Mouse (Mus musculus): ENCODE data around the gene Mpzl3.

Mpzl3 gene

DNA sequence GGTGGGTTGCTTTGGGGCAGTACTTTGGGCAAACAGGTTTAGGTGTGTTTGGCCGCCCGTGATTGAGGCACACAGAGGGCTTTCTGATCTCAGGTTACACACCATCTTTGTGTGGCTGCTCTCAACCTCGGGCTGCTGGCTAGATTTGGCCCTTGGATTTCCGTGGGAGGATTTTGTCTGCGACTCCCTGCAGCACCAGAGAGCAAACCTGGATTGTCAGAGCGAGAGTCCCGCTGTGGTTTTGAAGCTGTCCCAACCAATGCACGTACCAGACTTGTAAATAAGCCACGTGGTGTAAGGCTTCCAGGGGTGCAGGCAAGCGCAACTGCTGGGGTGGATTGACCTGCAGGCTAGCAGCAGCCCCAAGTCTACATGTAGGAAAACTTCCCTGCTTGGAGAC is 12.0 kb upstream of the Mpzl3 start:
- no peak for DNase-seq (ENCODE audit: low spot score)

DNA sequence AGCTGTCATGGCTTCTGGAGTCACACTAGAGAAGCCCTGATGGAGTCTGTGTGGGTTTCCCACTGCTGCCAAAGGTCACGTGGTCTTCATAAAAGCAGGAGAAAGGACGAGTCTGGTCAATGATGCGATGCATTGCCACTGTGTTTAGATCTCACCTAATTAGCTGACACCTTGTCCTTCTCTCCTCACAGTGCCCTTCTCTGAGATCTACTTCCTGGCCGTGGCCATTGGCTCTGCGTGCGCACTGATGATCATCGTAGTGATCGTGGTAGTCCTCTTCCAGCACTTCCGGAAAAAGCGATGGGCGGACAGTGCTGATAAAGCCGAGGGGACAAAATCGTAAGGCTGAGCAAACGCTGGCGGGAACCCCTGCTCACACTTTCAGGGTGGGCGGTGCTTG is 8.0 kb upstream of the Mpzl3 start:
- no peak for DNase-seq (ENCODE audit: low spot score)

DNA sequence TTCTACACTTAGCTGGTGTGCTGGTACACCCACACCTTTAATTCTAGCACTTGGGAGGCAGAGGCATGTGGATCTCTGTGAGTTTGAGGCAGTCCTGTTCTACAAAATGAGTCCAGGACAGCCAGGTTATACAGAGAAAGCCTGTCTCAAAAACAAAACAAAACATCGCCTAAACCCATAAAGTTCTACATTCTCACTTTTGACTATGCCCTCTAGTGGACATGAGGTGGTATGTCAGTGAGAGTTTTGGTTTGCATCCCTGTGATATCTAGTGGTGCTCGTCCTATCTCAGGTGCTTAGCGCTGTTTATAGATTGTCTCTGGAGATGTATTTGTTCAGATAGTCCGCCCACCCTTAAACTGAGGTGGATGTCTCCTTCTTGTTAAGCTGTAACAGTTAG is 6.5 kb upstream of the Mpzl3 start:
- DNase-seq (ENCODE audit: low spot score), result no peak

DNA sequence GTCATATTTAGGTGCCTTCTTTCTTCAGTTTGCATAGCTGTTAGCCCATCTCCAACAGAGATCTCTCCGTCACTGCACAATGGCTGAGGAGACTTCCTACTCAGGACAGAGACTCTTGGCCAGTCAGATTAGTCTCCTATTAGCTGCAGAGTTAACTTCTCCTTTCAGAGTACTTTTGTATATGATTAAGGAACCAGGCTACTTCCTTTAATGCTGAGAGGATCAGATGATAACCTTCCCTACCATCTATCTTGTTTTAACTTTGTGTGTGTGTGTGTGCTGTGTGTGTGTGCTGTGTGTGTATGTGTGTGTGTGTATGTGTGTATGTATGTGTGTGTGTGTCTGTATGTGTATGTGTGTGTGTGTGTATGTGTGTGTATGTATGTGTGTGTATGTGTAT is 5.3 kb upstream of the Mpzl3 start:
- no peak for DNase-seq (ENCODE audit: low spot score)

DNA sequence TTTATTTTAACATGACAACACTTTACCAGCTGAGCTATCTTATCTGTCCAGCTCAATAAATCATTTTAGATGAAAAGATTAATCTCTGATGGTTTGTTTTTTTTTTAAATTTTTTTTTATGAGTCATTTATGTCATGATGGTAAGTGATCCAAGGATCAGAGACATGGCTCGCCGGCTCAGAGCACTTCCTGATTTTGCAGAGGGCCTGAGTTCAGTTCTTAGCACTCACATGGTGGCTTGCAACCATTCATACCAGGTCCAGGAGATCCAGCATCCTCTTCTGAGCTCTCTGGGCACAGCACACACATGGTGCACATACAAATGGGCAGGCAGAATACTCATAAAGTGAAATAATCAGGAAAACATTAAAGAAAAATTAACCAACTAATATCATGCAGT is 4.7 kb upstream of the Mpzl3 start:
- DNase-seq (ENCODE audit: low spot score), result no peak

DNA sequence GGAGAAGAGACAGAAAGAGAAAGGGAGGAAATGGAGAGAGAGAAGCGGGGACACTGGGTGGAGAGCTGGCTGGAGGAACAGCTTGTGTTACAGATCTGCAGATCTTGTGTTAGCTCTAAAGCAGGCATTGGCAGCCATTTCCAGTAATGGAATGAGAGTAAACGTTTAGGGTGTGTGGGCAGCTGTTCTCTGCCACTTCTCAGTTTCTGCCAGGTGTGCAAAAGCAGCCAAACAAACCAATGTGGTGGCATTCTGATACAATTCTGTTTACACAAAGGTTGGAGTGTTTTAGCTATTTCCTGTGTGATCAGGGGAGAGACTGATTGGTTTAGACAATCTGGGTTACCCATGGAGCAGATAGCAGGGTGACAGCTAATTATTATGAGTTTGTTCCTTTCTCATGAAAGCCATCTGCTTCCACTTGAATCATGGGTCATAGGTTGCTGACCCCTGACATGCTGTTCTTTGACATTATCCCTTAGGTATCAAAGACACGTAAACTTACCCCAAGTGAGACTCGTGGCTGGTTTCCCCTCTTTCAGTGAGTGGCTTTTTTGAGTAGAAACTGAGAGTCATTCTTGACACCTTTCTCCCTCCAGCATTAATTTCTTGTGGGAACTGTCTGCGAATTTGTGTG is 3.4 kb downstream of the Mpzl3 start:
- no peak for DNase-seq (ENCODE audit: low spot score)

DNA sequence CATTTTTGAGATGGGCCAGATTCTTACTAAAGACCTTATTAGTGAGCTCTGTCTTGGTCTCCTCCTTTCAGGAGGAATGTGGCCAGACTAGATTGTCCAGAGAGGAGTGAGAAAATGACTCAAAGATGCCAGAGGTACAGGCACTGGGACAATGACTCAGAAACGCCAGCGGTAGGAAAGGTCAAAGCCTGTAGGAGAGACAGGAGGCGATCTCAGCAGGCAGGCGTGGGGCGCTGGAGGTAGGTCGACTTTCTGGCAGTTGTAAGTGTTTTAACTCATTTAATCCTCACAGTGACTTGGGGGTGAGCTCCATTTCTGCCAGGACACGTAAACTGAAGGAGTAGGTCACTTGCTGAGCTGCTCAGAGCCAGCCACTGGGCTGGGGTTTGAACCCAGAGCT is 5.2 kb downstream of the Mpzl3 start:
- DNase-seq (ENCODE audit: low spot score), result no peak

DNA sequence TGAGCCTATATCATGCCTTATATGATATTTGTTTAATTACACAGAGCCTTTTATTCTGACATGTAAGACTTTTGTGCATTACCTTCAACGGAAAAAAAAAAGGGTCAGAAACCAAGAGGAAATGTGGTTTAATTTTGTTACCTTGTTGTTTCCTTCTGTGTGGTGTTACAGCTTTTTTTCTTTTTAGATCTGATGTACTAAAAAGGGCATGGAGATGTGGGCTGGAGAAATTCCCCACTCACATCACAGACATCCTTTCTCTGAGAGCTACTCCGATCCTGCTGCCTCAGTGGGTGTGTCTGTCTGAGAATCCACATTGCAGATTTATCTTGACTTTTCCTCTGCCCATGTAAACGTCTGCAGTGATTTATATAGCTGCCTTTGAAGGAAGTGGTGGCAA is 7.7 kb downstream of the Mpzl3 start:
- DNase-seq (ENCODE audit: low spot score), result no peak

DNA sequence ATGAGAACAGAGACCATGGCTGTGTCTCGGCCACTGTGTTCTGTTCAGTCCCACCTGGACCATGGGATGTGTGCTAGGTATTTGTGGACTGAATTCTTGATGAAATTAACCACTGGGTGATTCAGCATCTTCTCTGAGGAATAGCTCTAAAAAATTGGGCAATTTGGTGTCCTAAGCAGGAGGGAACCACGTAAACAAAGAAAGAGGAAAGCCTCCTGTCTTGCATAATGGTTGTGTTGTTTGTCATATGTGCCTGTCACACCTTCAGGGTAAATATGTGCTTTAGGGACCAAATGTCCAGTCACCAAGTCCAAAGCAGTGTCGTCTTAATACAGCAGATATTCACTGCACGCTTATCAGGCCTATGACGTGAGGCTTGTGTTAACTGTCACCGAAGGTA is 9.4 kb downstream of the Mpzl3 start:
- DNase-seq (ENCODE audit: low spot score), result no peak

DNA sequence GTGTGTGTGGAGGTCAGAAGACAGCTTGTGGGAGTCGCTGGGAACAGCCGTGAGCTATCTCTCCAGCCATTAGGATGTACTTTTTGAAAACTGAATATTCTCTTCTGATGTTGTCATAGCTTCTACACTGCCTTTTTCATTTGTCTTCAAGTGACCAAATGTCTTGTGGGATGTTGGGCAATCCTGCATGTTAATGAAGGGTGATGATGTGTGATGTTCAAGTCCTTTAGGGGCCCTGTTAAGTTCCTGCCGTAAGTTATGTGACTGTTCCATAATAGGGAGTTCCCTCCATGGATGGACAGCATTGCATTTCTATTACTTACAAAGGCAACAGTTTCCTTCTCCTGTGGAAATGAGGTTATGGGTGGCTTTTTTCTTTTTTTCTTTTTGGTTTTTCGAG is 11.7 kb downstream of the Mpzl3 start:
- no peak for DNase-seq (ENCODE audit: low spot score)

DNA sequence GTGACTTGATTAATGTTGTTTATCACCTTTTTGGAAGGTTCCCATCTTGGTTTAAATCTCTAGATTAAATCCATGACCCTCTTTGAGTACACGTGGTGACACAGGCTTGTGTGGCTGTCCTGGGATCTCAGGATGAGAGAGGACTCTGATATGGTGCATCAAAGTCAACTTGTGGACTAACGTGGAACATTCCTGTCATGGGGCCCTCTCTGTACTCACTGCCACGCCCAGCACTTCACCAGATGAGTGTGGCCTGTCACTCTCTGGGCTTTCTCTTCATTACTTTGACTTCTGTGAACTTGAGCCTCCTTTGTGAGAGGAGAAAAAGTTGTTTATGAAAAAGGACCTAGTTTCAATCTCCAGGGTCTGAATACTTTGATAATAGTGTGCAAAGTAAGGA is 16.8 kb downstream of the Mpzl3 start:
- no peak for DNase-seq (ENCODE audit: low spot score)

DNA sequence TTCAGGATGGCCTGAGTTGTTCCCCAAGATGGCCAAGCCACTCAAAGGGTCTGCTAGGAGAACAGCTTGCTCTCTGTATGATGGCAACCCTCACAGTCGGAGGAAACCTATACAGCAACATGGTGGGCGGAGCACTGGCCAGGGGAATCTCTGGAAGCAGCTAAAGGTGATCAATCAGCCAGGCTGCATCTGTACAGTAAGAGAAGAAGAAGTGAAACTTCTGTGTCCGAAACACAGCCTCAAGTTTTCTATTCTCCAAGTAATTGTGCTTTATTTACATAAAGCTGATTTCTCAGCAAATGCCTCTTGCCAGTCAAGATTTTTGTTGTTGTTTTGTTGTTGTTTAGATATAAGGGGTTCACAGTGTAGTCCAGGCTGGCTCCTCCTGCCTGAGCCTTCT is 22.9 kb downstream of the Mpzl3 start:
- DNase-seq (ENCODE audit: low spot score), result no peak

DNA sequence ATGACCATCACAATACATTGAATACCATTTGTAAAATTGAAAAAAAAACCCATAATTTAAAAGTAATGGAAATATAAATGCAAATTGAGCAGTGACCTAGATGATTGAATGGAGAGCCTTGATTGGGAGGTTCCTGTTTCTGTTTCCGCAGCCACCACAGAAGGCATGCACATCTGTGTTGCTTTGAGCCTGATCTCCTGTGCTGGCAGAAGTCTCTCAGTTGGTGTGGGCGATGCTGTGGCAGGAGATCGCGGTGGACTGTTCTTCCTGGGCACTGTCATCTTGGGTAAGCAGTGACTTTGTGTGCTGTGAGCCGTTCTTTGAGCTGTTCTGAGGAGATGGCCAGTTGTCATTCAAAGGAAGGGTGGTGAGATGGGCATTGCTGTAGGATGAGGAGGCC is 24.0 kb downstream of the Mpzl3 start, which contains the start of gene Jaml:
TSS of gene Jaml (plus strand) at position 173 of the 400 bp plus-strand sequence.
- no peak for DNase-seq (ENCODE audit: low spot score)

DNA sequence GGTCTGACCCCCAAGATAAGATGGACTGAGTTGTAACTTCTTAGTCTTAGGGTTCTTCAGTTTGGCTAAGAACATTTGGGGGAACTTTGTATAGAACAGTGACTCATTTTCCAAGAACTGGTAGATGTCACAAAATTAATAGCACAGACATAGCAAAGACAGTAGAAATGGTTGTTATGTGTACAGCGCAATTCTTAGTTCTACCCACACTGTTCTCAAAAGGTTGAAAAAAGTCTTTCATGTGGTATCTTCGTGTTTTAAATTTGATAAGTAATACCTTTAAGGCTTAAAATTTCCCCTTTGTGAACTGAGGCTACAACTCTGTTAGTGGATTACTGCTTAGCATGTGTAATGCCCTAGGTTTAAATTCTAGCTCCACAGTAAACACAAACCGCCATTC is 28.1 kb downstream of the Mpzl3 start:
- DNase-seq (ENCODE audit: low spot score), result no peak

DNA sequence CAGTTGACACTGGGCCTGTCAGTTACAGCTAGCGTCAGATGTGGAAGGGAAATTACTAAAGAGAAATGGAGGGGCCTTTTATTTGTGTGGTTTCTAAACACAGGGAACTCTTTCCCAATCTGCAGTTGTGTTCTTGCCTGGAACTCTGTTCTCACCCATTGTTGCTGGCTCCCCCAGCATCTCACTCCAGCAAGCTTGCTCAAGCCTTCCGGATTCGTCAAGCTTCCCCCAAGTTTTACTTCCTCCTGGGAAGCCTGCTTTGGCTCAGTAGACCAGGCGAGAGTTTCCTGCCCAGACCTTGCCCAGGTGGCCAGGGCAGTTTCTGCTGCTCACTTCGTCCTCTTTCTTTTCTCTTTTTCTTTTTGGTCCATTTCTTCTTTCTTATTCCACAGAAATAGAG is 29.6 kb downstream of the Mpzl3 start:
- no peak for DNase-seq (ENCODE audit: low spot score)

DNA sequence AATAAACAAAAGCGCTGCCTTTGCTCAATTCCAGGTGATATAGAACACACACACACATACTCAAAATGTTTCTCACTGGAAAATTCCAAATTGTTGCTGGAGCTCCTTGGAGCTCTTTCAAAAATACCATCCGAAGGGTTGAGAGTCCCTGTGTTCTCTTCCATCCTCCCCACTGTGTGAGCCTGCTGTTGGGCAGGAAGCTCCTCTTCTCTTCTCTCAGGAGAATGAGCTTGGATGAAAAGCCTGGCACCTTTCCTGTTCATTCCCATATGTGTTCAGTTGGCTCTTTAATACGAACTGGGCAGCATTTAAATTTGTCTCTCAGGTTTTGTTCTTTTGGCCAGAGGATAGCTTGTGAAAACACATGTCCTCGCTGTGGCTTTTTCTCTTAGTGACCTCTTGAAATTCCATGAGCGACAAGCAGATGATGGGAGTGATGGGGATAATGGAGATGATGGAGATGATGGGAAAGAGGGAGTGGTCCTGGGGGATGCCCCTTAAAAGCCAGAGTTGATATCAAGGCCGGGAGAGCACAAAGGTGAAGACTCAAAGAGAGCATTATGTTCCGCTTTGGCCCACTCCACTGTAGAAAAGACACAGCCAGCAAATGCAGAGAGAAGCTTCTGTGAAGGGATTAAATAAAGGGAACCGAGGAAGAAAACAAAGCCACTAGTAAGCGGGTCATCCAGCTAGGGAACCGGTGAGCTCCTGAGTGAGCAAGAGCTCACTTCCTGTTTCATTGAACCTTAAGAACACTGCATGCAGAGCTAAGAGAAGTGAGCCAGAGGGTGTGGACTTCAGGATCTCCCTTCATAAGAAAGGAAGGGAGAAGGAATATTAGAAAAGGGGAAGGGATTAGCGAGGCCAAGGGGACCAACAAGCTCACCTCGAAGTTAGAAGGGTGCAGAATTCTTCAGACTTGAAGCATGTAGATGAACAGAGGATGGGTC is 31.0 kb downstream of the Mpzl3 start:
- no peak for DNase-seq (ENCODE audit: low spot score)

DNA sequence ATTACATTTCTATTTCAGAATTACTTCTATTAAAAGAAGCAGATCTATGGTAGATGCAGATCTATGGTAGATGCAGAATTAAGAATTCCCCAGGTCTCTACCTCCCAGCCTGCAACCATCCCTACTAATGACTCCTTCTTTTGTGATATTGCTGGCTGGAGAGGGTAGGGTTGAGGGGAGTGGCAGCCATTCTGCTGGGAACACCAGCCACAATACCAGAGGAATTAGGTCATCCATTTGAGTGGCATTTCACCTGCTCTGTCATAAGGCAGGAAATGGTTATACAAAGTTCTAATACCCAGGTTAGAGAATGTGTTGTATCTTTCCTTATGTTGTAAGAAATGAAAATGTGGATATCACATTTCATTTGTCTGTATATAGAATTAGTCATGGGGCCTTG is 33.1 kb downstream of the Mpzl3 start:
- no peak for DNase-seq (ENCODE audit: low spot score)

DNA sequence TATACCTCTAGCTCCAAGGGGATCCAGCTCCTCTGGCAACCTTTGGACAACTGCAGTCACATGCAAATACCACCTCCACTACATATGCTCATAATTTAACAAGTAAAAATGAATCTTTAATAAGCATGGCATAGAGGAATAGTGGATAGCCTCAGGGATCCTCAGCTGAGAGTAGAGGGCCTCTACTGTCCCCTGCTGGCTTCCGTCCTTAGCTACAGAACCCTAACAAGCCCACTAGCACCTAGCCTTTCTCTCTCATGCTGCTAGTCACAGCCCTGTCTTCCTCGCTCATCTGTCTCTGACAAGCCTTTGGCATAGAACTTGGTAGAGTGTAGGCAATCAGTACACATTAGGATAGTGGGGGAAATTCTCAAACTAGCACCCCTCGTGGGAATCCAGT is 35.8 kb downstream of the Mpzl3 start:
- no peak for DNase-seq (ENCODE audit: low spot score)

DNA sequence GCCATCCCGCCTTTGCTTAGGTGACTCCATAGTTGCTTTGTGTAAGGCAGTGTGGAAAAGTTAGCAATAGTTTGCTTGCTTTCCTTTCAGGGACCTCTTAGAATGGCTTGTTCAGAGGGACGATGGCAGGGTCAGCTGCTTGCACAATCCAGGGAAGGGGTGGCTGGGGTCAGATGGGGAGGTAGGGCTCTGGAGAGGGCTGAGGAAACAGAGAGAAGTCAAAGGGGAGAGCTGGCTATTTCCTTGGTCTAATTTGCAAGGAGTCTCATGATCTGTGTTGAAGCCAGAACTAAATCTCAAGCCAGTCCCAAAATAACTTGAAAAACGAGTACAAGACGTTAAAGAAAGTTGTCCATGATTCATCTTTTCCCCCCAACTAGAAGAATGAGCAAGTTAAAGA is 37.7 kb downstream of the Mpzl3 start:
- DNase-seq (ENCODE audit: low spot score), result no peak

DNA sequence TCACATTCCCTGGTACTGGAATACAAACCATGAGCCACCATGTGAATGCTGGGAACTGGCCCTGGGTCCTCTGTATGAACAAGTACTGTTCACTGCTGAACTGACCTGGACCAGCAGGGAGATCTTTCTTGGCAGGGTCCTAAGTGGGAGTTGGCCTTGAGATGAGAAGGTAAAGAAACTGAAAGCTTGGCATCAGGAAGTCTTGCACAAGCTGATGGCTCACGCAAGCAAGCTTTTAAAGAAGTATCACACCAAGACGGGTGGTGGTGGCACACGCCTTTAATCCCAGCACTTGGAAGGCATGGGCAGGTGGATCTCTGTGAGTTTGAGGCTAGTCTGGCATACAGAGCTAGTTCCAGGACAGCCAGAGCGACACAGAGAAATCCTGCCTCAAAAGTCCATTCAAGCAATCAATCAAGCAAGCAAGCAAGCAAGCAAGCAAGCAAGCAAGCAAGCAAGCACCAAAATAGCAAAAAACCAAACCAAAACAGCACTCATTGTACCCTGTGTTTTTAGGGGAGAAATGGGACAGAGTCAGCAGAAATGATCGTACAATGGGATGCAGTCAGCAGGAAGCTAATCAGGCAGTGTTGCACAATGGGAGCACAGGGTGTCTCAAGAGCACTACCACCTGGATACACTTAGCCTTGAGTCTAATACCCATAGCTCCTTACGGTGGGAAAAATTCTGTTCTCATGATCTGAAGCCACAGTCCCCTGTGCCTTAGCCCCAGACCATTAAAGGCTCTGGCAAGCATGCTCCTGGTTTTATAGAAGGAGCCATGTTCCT is 40.4 kb downstream of the Mpzl3 start:
- no peak for DNase-seq (ENCODE audit: low spot score)

DNA sequence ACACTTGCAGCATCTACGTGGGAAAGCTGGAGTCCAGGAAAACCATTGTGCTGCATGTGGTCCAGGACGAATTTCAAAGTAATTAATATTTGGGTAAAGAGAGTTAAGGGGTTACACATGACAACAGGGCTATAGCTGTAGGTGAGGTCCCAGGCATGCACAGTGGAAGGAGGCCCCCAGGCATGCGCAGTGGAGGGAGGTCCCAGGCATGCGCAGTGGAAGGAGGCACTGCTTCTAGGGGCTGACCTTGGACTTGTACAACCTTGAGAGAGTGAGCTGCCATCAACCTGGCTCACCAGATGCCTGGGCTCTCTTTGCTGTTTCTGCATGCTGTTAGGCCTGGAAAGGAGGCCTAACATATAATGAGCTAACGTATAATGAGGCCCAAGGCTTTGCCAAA is 42.9 kb downstream of the Mpzl3 start:
- no peak for DNase-seq (ENCODE audit: low spot score)

DNA sequence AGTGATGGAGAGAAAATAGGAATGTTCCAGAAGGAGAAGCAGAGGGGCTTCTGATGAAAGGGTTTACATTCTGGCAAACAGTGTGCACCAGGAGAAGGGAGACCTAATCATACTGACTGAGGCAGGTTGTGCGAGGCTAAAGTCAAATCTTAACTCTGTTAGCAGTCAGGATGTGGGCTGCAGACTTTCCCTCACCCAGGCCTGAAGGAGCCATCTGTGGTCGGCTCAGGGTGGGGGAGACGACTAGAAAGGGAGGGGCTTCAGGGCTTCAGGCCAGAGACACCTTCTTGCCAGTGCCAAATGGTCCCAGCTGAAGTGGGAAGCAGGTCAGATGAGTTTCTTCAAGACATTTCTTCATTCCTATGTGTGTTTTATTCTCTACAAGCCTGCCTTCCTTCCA is 43.4 kb downstream of the Mpzl3 start:
- no peak for DNase-seq (ENCODE audit: low spot score)

DNA sequence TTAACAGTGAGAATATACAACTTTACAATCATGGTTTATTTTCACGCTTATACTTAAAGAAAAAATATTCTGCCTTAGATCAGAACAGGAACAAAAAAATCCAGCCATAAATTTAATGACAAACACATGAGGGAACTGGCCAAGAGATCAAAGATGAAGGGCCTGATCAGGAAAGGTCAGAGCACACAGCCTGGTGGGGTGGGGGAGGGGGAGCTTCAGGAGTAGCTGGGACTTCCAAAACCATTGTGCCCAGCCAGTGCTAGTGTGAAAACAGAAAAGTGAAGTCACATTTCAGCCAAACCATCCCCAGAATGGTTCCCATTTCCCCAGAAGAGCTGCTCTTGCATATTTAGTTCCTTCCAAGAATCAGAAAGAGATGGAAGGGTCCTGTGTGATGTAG is 47.5 kb downstream of the Mpzl3 start:
- DNase-seq (ENCODE audit: low spot score), result no peak

Data from urinary bladder, postnatal 10 days (tissue).